Mouse (Mus musculus): ENCODE data around the gene Adcy2. TPM values are rescaled to one million over a fixed set of nuclear protein-coding genes. Genes with fewer than 3 reads are reported as not detected.

Adcy2 gene
- total RNA-seq, 2 experiments from 2014 or later: not detected

GRCm38 (mm10) chr13:68830030-68830759 is 169.1 kb downstream of the Adcy2 start:
- no peak for ATAC-seq (replicated peaks; ENCODE audit: poor library complexity)

- no peak for ATAC-seq (replicated peaks; ENCODE audit: poor library complexity)
Measured at GRCm38 (mm10) chr13:68828441-68828840, 170.9 kb downstream of the Adcy2 start.

GRCm38 (mm10) chr13:68826461-68826860 is 172.9 kb downstream of the Adcy2 start:
- no peak for ATAC-seq (replicated peaks; ENCODE audit: poor library complexity)

GRCm38 (mm10) chr13:68820858-68821579 is 178.3 kb downstream of the Adcy2 start:
- ATAC-seq (replicated peaks; ENCODE audit: poor library complexity): no peak

- no peak for ATAC-seq (replicated peaks; ENCODE audit: poor library complexity)
Measured at GRCm38 (mm10) chr13:68815704-68816477, 183.4 kb downstream of the Adcy2 start.

GRCm38 (mm10) chr13:68811185-68811584 is 188.2 kb downstream of the Adcy2 start:
- ATAC-seq (replicated peaks; ENCODE audit: poor library complexity): no peak

- ATAC-seq (replicated peaks; ENCODE audit: poor library complexity): peak; percentile 68
Measured at GRCm38 (mm10) chr13:68799777-68800176, 199.6 kb downstream of the Adcy2 start.

DNA sequence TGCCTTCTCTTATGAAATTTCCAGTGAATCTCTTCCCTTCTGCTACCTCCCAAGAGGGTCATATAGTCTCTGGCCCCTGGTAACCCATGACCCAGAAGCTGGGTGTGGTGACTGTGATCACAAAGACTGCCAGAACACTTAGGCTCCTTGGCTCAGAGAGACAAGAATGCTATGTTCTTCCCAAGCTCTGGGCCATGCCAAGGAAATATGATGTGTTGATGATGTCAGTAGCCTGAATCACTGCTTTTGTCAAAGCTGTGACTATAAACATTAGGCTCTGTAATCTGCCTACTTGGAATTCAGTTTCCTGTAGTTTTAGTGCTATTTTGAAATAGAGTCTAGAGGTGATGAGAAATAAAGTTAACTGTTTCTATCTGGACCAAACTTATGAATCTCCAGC is 206.1 kb downstream of the Adcy2 start:
- ATAC-seq (replicated peaks; ENCODE audit: poor library complexity): no peak

DNA sequence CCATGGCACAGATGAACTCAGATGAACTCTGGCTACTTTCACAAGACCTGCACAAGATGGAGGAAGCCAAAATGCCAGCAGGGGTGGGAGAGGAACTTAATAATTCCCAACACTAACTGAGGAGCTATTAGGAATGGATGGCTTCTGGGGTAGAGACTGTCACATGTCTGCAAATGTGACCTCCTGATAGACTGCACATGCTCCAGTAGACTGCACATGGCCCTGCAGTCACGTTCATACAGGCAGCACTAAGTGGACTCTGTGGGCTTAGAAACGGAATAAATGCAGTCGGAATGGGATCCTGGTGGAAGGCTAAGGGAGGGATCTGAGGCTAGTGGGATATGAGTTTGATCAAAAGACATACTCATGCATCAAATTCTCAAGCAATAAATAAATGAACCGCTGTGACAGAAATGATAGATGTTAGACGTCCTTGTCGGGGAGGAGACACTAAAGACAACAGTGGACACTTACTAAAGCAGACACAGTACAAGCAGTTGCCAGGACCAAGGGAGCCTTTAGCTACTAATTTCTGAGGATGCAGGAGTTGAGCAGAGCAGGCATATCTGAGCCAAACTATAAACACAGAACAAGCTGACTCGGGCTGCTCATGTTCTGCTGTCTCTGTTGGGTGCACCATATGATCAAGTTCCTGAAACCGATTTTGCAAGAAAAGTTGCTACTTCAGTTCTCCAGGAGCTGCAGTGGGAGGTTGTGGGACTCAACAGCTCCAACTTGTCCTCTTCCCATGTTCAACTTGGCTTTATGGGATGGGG is 211.9 kb downstream of the Adcy2 start:
- no peak for ATAC-seq (replicated peaks; ENCODE audit: poor library complexity)

DNA sequence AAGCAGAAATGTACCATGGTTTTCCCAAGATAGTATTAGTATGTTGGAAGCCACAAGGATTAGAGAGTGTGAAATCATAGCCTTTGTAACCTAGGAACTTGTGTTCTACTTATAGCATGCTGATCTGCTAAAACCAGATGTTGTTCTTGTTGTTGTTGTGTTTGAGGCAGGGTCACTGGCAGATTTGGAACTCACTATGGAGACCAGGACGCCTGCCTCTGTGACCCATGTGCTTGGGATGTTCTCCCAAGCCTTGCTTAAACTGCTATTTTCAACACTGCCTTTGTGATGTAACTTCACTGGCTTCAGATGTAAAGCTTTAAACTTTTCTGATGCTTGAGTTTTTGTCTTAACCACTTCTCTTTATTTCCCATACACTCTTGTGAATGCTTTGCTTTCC is 216.2 kb downstream of the Adcy2 start:
- ATAC-seq (replicated peaks; ENCODE audit: poor library complexity): no peak

GRCm38 (mm10) chr13:68778011-68778672 is 221.2 kb downstream of the Adcy2 start:
- no peak for ATAC-seq (replicated peaks; ENCODE audit: poor library complexity)

- ATAC-seq (replicated peaks; ENCODE audit: poor library complexity): no peak
Measured at GRCm38 (mm10) chr13:68773599-68774211, 225.6 kb downstream of the Adcy2 start.

- ATAC-seq (replicated peaks; ENCODE audit: poor library complexity): no peak
Measured at GRCm38 (mm10) chr13:68768588-68768987, 230.8 kb downstream of the Adcy2 start.

DNA sequence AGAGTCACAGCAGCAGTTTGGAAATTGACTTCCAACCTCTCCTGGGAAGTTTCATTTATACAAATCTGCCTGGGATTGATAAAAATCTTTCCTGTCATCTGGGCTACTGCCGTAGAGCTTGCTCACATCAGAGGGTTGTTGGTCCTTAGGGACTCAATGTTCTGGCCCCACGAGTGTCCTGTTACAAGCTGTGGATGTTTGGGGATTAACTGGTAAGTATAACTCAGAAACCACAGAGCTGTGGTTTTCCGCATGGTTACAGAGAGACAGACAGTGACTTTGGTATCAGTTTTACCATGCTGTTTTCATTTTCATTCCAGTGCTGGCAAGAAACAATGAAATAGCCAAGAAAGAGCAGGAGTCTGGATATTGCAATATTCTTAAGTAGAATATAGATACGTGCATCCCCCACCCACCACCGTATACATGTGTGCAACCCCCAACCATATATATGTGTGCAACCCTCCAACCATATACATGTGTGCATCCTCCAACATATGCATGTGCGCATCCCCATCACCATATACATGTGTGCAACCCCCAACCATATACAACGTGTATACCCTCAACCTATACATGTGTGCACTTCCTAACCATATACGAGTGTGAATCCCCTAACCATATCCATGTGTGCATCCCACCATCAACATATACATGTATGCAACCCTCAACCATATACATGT is 233.3 kb downstream of the Adcy2 start:
- no peak for ATAC-seq (replicated peaks; ENCODE audit: poor library complexity)

DNA sequence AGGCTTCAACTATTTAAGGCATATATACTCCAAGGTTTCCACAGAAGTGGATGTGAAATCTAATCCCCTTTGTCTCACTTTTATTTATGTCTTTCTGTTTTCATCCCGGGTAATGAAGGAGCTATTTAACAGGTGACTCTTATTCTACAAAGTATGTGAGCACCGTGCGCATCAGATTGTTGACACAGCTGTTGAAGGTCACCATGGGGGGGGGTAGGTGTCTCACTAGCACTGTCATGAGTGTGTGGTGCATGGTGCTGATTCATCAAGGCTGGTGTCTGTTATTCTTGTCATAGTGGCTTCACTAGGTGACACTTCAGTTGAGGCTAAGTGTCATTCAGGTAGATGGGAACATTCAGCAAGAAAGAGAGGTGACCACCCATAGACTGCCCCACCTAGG is 234.7 kb downstream of the Adcy2 start:
- no peak for ATAC-seq (replicated peaks; ENCODE audit: poor library complexity)

DNA sequence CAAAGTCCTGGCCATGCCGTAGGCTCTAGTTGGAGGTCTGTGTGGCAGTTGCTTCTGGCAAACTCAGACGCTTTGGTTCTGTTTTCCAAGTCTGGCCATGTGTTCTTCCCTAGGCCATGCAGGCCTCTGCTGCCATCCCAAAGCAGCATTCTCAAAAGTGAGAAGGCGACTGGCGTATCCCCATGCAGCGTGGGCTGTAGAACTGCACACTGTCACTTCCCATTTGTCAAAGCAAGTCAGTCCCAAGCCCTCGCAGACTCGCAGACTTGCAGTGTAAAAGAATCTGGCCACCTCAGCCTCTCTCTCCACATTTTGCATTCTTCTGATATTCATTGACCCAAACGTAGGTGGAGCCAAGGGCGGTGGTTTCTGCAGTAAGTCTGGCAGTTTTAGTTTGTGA is 249.5 kb downstream of the Adcy2 start:
- no peak for ATAC-seq (replicated peaks; ENCODE audit: poor library complexity)

- ATAC-seq (replicated peaks; ENCODE audit: poor library complexity): no peak
Measured at GRCm38 (mm10) chr13:68749370-68749769, 250.0 kb downstream of the Adcy2 start.

DNA sequence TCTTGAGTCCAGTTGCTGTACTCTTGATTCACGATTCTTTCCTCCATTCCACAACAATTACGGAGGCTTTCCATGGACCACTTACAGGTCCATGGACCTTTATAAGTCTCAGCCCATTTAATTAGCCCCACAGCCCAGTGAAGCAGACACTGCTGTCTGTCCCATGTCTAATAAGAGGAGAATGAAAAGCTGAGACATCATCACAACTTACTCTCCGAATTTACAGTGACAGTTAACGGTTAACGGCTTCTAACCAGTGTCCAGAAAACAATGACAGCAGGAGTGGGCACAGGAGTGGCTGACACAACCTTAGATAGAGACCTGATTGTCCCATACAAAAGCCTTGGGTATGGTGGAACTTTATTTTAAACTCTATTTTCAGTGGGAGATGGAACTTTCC is 253.9 kb downstream of the Adcy2 start:
- no peak for ATAC-seq (replicated peaks; ENCODE audit: poor library complexity)

- no peak for ATAC-seq (replicated peaks; ENCODE audit: poor library complexity)
Measured at GRCm38 (mm10) chr13:68712661-68713060, 286.7 kb downstream of the Adcy2 start.
